Mouse (Mus musculus): ENCODE data around the gene Ramp3. TPM values are rescaled to one million over a fixed set of nuclear protein-coding genes. Genes with fewer than 3 reads are reported as not detected.
A peak's percentile ranks its signal among the peaks of the same experiment; 100 is the strongest.

Ramp3 gene
- 11.6 and 12.8 TPM in 2 replicates for polyA plus RNA-seq (2015; fragmentation: Nextera tagmentation; extraction: Ambion mirVana)

GRCm38 (mm10) chr11:6658271-6658670 is at the start of gene Ramp3:
Ramp3 (plus strand) TSS chr11:6658521.
- peak within 1 kb of the TSS; percentile 45 for H3K9ac ChIP-seq (ENCODE audit: low read length)
- H3K4me2 ChIP-seq (replicated peaks; ENCODE audit: low read depth), result peak within 1 kb of the TSS; percentile 67
- no peaks in the 10 kb centered on the region for H3K27me3 ChIP-seq (ENCODE audit: control insufficient read depth, insufficient read depth, low read length)
- H3K36me3 ChIP-seq (ENCODE audit: control insufficient read depth, insufficient read depth, low read length), result no peaks in the 10 kb centered on the region
- under 1% methylated on average over 18 of the region's 18 CpGs for WGBS
- ATAC-seq (ENCODE audit: low FRiP score, low TSS enrichment) (peak; percentile 51), DNase-seq (ENCODE audit: low spot score) (peak; percentile 75)
- TF ChIP-seq CTCF (IDR thresholded peaks at IDR 0.05; ENCODE audit: low read depth) (peak; percentile 30; the same call in 1 of the 2 replicates), EP300 (optimal IDR thresholded peaks at IDR 0.05) (no peak)
- H3K9me3 ChIP-seq (ENCODE audit: control insufficient read depth, low read length), result no peaks in the 10 kb centered on the region
- no peaks in the 10 kb centered on the region for H3K4me1 ChIP-seq (replicated peaks; ENCODE audit: control insufficient read depth, insufficient read depth)
- no peak within 1 kb of the TSS for H3K27ac ChIP-seq (replicated peaks)
- peak within 1 kb of the TSS; percentile 45 for H3K4me3 ChIP-seq (ENCODE audit: low read depth, low read length)

GRCm38 (mm10) chr11:6615250-6616205 is 42.8 kb upstream of the Ramp3 start:
- Histone ChIP-seq H3K9ac (ENCODE audit: low read length) (no peak overlapping the region), H3K4me3 (ENCODE audit: low read depth, low read length) (no peak overlapping the region), H3K27ac (replicated peaks) (no peak overlapping the region), H3K4me1 (replicated peaks; ENCODE audit: control insufficient read depth, insufficient read depth) (no peaks in the 10 kb centered on the region), H3K36me3 (ENCODE audit: control insufficient read depth, insufficient read depth, low read length) (peaks cover 48% of the 10 kb centered on the region), H3K27me3 (ENCODE audit: control insufficient read depth, insufficient read depth, low read length) (no peaks in the 10 kb centered on the region), H3K4me2 (replicated peaks; ENCODE audit: low read depth) (no peak overlapping the region), H3K9me3 (ENCODE audit: control insufficient read depth, low read length) (no peaks in the 10 kb centered on the region)
- WGBS, result 89% methylated on average over 12 of the region's 12 CpGs
- DNase-seq (ENCODE audit: low spot score) (no peak), ATAC-seq (ENCODE audit: low FRiP score, low TSS enrichment) (peak; percentile 12; the same call in 1 of the 2 replicates)
- TF ChIP-seq EP300 (optimal IDR thresholded peaks at IDR 0.05), result no peak

GRCm38 (mm10) chr11:6623704-6624103 is 34.6 kb upstream of the Ramp3 start:
- H3K9me3 ChIP-seq (ENCODE audit: control insufficient read depth, low read length), result no peaks in the 10 kb centered on the region
- no peak overlapping the region for H3K27ac ChIP-seq (replicated peaks)
- no peak overlapping the region for H3K9ac ChIP-seq (ENCODE audit: low read length)
- no peak for DNase-seq (ENCODE audit: low spot score)
- ATAC-seq (ENCODE audit: low FRiP score, low TSS enrichment), result no peak
- no peak overlapping the region for H3K4me3 ChIP-seq (ENCODE audit: low read depth, low read length)
- 79% methylated on average over 10 of the region's 10 CpGs for WGBS
- no peaks in the 10 kb centered on the region for H3K27me3 ChIP-seq (ENCODE audit: control insufficient read depth, insufficient read depth, low read length)
- TF ChIP-seq CTCF (IDR thresholded peaks at IDR 0.05; ENCODE audit: low read depth) (no peak), EP300 (optimal IDR thresholded peaks at IDR 0.05) (no peak)
- peaks cover 26% of the 10 kb centered on the region for H3K36me3 ChIP-seq (ENCODE audit: control insufficient read depth, insufficient read depth, low read length)
- peaks cover 7% of the 10 kb centered on the region for H3K4me1 ChIP-seq (replicated peaks; ENCODE audit: control insufficient read depth, insufficient read depth)
- peak overlapping the region; percentile 56 for H3K4me2 ChIP-seq (replicated peaks; ENCODE audit: low read depth)

GRCm38 (mm10) chr11:6624619-6625382 is 33.5 kb upstream of the Ramp3 start:
- no peaks in the 10 kb centered on the region for H3K9me3 ChIP-seq (ENCODE audit: control insufficient read depth, low read length)
- peak overlapping the region; percentile 74 for H3K4me3 ChIP-seq (ENCODE audit: low read depth, low read length)
- H3K4me2 ChIP-seq (replicated peaks; ENCODE audit: low read depth), result peak overlapping the region; percentile 56
- H3K27me3 ChIP-seq (ENCODE audit: control insufficient read depth, insufficient read depth, low read length), result no peaks in the 10 kb centered on the region
- 44% methylated on average over 14 of the region's 14 CpGs for WGBS
- peaks cover 7% of the 10 kb centered on the region for H3K4me1 ChIP-seq (replicated peaks; ENCODE audit: control insufficient read depth, insufficient read depth)
- ATAC-seq (ENCODE audit: low FRiP score, low TSS enrichment) (peak; percentile 8; the same call in 1 of the 2 replicates), DNase-seq (ENCODE audit: low spot score) (peak; percentile 46)
- peak overlapping the region; percentile 86 for H3K9ac ChIP-seq (ENCODE audit: low read length)
- H3K27ac ChIP-seq (replicated peaks), result peak overlapping the region; percentile 53
- no peak for TF ChIP-seq EP300 (optimal IDR thresholded peaks at IDR 0.05)
- no peak for TF ChIP-seq CTCF (IDR thresholded peaks at IDR 0.05; ENCODE audit: low read depth)
- H3K36me3 ChIP-seq (ENCODE audit: control insufficient read depth, insufficient read depth, low read length), result peaks cover 16% of the 10 kb centered on the region

GRCm38 (mm10) chr11:6625478-6626387 is 32.6 kb upstream of the Ramp3 start, which contains the start of gene Tbrg4:
Tbrg4 (minus strand) TSS chr11:6626067.
- Histone ChIP-seq H3K4me1 (replicated peaks; ENCODE audit: control insufficient read depth, insufficient read depth) (peaks cover 7% of the 10 kb centered on the region), H3K4me3 (ENCODE audit: low read depth, low read length) (peak within 1 kb of the TSS; percentile 74), H3K27me3 (ENCODE audit: control insufficient read depth, insufficient read depth, low read length) (no peaks in the 10 kb centered on the region), H3K4me2 (replicated peaks; ENCODE audit: low read depth) (peak within 1 kb of the TSS; percentile 86), H3K36me3 (ENCODE audit: control insufficient read depth, insufficient read depth, low read length) (peaks cover 7% of the 10 kb centered on the region), H3K9ac (ENCODE audit: low read length) (peak within 1 kb of the TSS; percentile 86), H3K9me3 (ENCODE audit: control insufficient read depth, low read length) (no peaks in the 10 kb centered on the region), H3K27ac (replicated peaks) (peak within 1 kb of the TSS; percentile 93)
- WGBS, result under 1% methylated on average over 66 of the region's 66 CpGs
- no peak for TF ChIP-seq EP300 (optimal IDR thresholded peaks at IDR 0.05)
- TF ChIP-seq CTCF (IDR thresholded peaks at IDR 0.05; ENCODE audit: low read depth), result no peak; the same call in 1 of the 2 replicates
- ATAC-seq (ENCODE audit: low FRiP score, low TSS enrichment), result peak; percentile 92
- DNase-seq (ENCODE audit: low spot score), result peak; percentile 93
